Mouse (Mus musculus) midbrain, embryonic 12.5 days (tissue): ENCODE results near the gene Cntrl. TPM values are rescaled to one million over a fixed set of nuclear protein-coding genes. Genes with fewer than 3 reads are reported as not detected.

Experiments
- ATAC-seq: fragments of 200-750 bp; cut with Nextera tagmentation; 2 replicates; pipeline ENCODE4 v1.8.0; 2017; ENCODE audit warnings: low read depth, moderate TSS enrichment, moderate library complexity; ENCODE audit not compliant: low FRiP score
- H3K27ac ChIP-seq: fragments of 300-500 bp; sonication (generic); replicated peaks from 2 replicates; pipeline ENCODE4 v1.5.1; 2016; ENCODE audit warnings: mild to moderate bottlenecking
- H3K27me3 ChIP-seq: fragments of 300-500 bp; sonication (generic); 2 replicates; pipeline ENCODE4 v1.6.1; 2016; ENCODE audit warnings: mild to moderate bottlenecking
- H3K36me3 ChIP-seq: fragments of 300-500 bp; sonication (generic); 2 replicates; pipeline ENCODE4 v1.6.1; 2016
- H3K4me1 ChIP-seq: fragments of 300-500 bp; sonication (generic); 2 replicates; pipeline ENCODE4 v1.6.1; 2016
- H3K4me2 ChIP-seq: fragments of 300-500 bp; sonication (generic); replicated peaks from 2 replicates; pipeline ENCODE4 v1.6.1; 2016; ENCODE audit warnings: mild to moderate bottlenecking, moderate library complexity
- H3K4me3 ChIP-seq: fragments of 300-500 bp; sonication (generic); 2 replicates; pipeline ENCODE4 v1.5.1; 2016; ENCODE audit warnings: mild to moderate bottlenecking
- H3K9ac ChIP-seq: fragments of 300-500 bp; sonication (generic); replicated peaks from 2 replicates; pipeline ENCODE4 v1.6.1; 2016; ENCODE audit warnings: mild to moderate bottlenecking, moderate library complexity
- H3K9me3 ChIP-seq: fragments of 300-500 bp; sonication (generic); 2 replicates; pipeline ENCODE4 v1.6.1; 2016; ENCODE audit warnings: mild to moderate bottlenecking
- WGBS: fragments of 180-500 bp; shearing (Covaris S2); methylation state at CpG from one replicate; pipeline ENCODE4 v1.1.7; 2016; 5-methylcytosine and 5-hydroxymethylcytosine counted together
- polyA plus RNA-seq: library from polyadenylated mRNA; unstranded; fragments of >200 nt; fragmentation: Nextera tagmentation; extraction: Ambion mirVana; gene quantifications from 2 replicates; pipeline ENCODE4 v1.2.1, GENCODE M21; 2016

Gene Cntrl
- 30.7 and 32.5 TPM in 2 replicates for polyA plus RNA-seq

- peak within 1 kb of the TSS; percentile 71 for H3K9ac ChIP-seq
- no peaks in the 10 kb centered on the region for H3K36me3 ChIP-seq
- peak within 1 kb of the TSS; percentile 73 for H3K4me3 ChIP-seq
- H3K4me2 ChIP-seq, result peak within 1 kb of the TSS; percentile 73
- peaks cover 5% of the 10 kb centered on the region; the same call in 1 of the 2 replicates for H3K4me1 ChIP-seq
- ATAC-seq, result peak; percentile 96
- WGBS, result under 1% methylated on average over 62 of the region's 62 CpGs
- no peaks in the 10 kb centered on the region for H3K27me3 ChIP-seq
- H3K9me3 ChIP-seq, result no peaks in the 10 kb centered on the region
- H3K27ac ChIP-seq, result peak within 1 kb of the TSS; percentile 76
Measured at GRCm38 (mm10) chr2:35109141-35109923, at the start of gene Cntrl. Gene Cntrl (plus strand): TSS chr2:35109492.

- no peaks in the 10 kb centered on the region for H3K4me1 ChIP-seq
- H3K4me2 ChIP-seq, result no peak overlapping the region
- 91% methylated on average over 5 of the region's 5 CpGs for WGBS
- no peak for ATAC-seq
- H3K36me3 ChIP-seq, result no peaks in the 10 kb centered on the region
- no peak overlapping the region for H3K4me3 ChIP-seq
- H3K9ac ChIP-seq, result no peak overlapping the region
- H3K27ac ChIP-seq, result no peak overlapping the region
- no peaks in the 10 kb centered on the region for H3K27me3 ChIP-seq
- H3K9me3 ChIP-seq, result no peaks in the 10 kb centered on the region
Measured at GRCm38 (mm10) chr2:35060256-35060655, 49.0 kb upstream of the Cntrl start.

GRCm38 (mm10) chr2:35060897-35061296 lies 48.4 kb upstream of the Cntrl start:
- Histone ChIP-seq H3K36me3 (no peaks in the 10 kb centered on the region), H3K4me3 (no peak overlapping the region), H3K9me3 (no peaks in the 10 kb centered on the region), H3K4me1 (no peaks in the 10 kb centered on the region), H3K9ac (no peak overlapping the region), H3K27ac (no peak overlapping the region), H3K4me2 (no peak overlapping the region), H3K27me3 (no peaks in the 10 kb centered on the region)
- 84% methylated on average over 6 of the region's 6 CpGs for WGBS
- no peak for ATAC-seq

- WGBS, result 92% methylated on average over 5 of the region's 5 CpGs
- Histone ChIP-seq H3K9ac (no peak within 1 kb of the TSS), H3K9me3 (no peaks in the 10 kb centered on the region), H3K4me3 (no peak within 1 kb of the TSS), H3K27ac (no peak within 1 kb of the TSS), H3K36me3 (no peaks in the 10 kb centered on the region), H3K4me1 (no peaks in the 10 kb centered on the region), H3K4me2 (no peak within 1 kb of the TSS), H3K27me3 (no peaks in the 10 kb centered on the region)
- no peak for ATAC-seq
Measured at GRCm38 (mm10) chr2:35061338-35061737, 48.0 kb upstream of the Cntrl start, which contains the start of gene Hc. Gene Hc (minus strand): TSS chr2:35061438.

- Histone ChIP-seq H3K4me2 (no peak overlapping the region), H3K27ac (no peak overlapping the region), H3K4me3 (no peak overlapping the region), H3K9ac (no peak overlapping the region), H3K36me3 (no peaks in the 10 kb centered on the region), H3K4me1 (no peaks in the 10 kb centered on the region), H3K27me3 (no peaks in the 10 kb centered on the region), H3K9me3 (no peaks in the 10 kb centered on the region)
- no peak for ATAC-seq
- WGBS, result 93% methylated on average over 6 of the region's 6 CpGs
Measured at GRCm38 (mm10) chr2:35063333-35064030, 45.8 kb upstream of the Cntrl start.

- H3K4me1 ChIP-seq, result no peaks in the 10 kb centered on the region
- 94% methylated on average over 13 of the region's 13 CpGs for WGBS
- H3K27ac ChIP-seq, result no peak overlapping the region
- no peaks in the 10 kb centered on the region for H3K27me3 ChIP-seq
- H3K36me3 ChIP-seq, result no peaks in the 10 kb centered on the region
- no peaks in the 10 kb centered on the region for H3K9me3 ChIP-seq
- H3K4me3 ChIP-seq, result no peak overlapping the region
- H3K4me2 ChIP-seq, result no peak overlapping the region
- H3K9ac ChIP-seq, result no peak overlapping the region
- ATAC-seq, result no peak
Measured at GRCm38 (mm10) chr2:35066525-35067082, 42.7 kb upstream of the Cntrl start.

GRCm38 (mm10) chr2:35067117-35067516 lies 42.2 kb upstream of the Cntrl start:
- 92% methylated on average over 11 of the region's 11 CpGs for WGBS
- no peak overlapping the region for H3K4me3 ChIP-seq
- H3K9me3 ChIP-seq, result no peaks in the 10 kb centered on the region
- no peak overlapping the region for H3K4me2 ChIP-seq
- H3K9ac ChIP-seq, result no peak overlapping the region
- ATAC-seq, result no peak
- no peak overlapping the region for H3K27ac ChIP-seq
- no peaks in the 10 kb centered on the region for H3K27me3 ChIP-seq
- no peaks in the 10 kb centered on the region for H3K4me1 ChIP-seq
- H3K36me3 ChIP-seq, result no peaks in the 10 kb centered on the region

- Histone ChIP-seq H3K4me3 (no peak overlapping the region), H3K4me1 (no peaks in the 10 kb centered on the region), H3K27me3 (no peaks in the 10 kb centered on the region), H3K36me3 (no peaks in the 10 kb centered on the region), H3K9me3 (peaks cover 4% of the 10 kb centered on the region; the same call in 1 of the 2 replicates), H3K27ac (no peak overlapping the region), H3K4me2 (no peak overlapping the region), H3K9ac (no peak overlapping the region)
- 87% methylated on average over 1 of the region's 1 CpGs for WGBS
- ATAC-seq, result no peak
Measured at GRCm38 (mm10) chr2:35069124-35069523, 40.2 kb upstream of the Cntrl start.

GRCm38 (mm10) chr2:35070275-35070674 lies 39.0 kb upstream of the Cntrl start:
- Histone ChIP-seq H3K4me1 (no peaks in the 10 kb centered on the region), H3K36me3 (no peaks in the 10 kb centered on the region), H3K27ac (no peak overlapping the region), H3K27me3 (no peaks in the 10 kb centered on the region), H3K9ac (no peak overlapping the region), H3K4me2 (no peak overlapping the region), H3K4me3 (no peak overlapping the region), H3K9me3 (peaks cover 4% of the 10 kb centered on the region; the same call in 1 of the 2 replicates)
- no peak for ATAC-seq
- WGBS, result 81% methylated on average over 4 of the region's 4 CpGs

- peaks cover 4% of the 10 kb centered on the region; the same call in 1 of the 2 replicates for H3K9me3 ChIP-seq
- no peak overlapping the region for H3K4me3 ChIP-seq
- no peaks in the 10 kb centered on the region for H3K36me3 ChIP-seq
- no peaks in the 10 kb centered on the region for H3K4me1 ChIP-seq
- H3K9ac ChIP-seq, result no peak overlapping the region
- H3K27ac ChIP-seq, result no peak overlapping the region
- H3K4me2 ChIP-seq, result no peak overlapping the region
- 80% methylated on average over 2 of the region's 2 CpGs for WGBS
- ATAC-seq, result no peak
- no peaks in the 10 kb centered on the region for H3K27me3 ChIP-seq
Measured at GRCm38 (mm10) chr2:35072547-35072946, 36.7 kb upstream of the Cntrl start.

GRCm38 (mm10) chr2:35074328-35074727 lies 35.0 kb upstream of the Cntrl start:
- no peak for ATAC-seq
- no peak overlapping the region for H3K9ac ChIP-seq
- H3K9me3 ChIP-seq, result peaks cover 4% of the 10 kb centered on the region; the same call in 1 of the 2 replicates
- WGBS, result 90% methylated on average over 3 of the region's 3 CpGs
- H3K4me2 ChIP-seq, result no peak overlapping the region
- no peaks in the 10 kb centered on the region for H3K4me1 ChIP-seq
- no peak overlapping the region for H3K4me3 ChIP-seq
- H3K27ac ChIP-seq, result no peak overlapping the region
- H3K27me3 ChIP-seq, result no peaks in the 10 kb centered on the region
- H3K36me3 ChIP-seq, result no peaks in the 10 kb centered on the region

- Histone ChIP-seq H3K9me3 (no peaks in the 10 kb centered on the region), H3K27ac (no peak overlapping the region), H3K4me1 (no peaks in the 10 kb centered on the region), H3K27me3 (no peaks in the 10 kb centered on the region), H3K9ac (no peak overlapping the region), H3K36me3 (no peaks in the 10 kb centered on the region), H3K4me3 (no peak overlapping the region), H3K4me2 (no peak overlapping the region)
- 72% methylated on average over 6 of the region's 6 CpGs for WGBS
- no peak for ATAC-seq
Measured at GRCm38 (mm10) chr2:35079166-35079565, 30.1 kb upstream of the Cntrl start.
